Mouse (Mus musculus): ENCODE data around the gene Musk.

The Musk gene

DNA sequence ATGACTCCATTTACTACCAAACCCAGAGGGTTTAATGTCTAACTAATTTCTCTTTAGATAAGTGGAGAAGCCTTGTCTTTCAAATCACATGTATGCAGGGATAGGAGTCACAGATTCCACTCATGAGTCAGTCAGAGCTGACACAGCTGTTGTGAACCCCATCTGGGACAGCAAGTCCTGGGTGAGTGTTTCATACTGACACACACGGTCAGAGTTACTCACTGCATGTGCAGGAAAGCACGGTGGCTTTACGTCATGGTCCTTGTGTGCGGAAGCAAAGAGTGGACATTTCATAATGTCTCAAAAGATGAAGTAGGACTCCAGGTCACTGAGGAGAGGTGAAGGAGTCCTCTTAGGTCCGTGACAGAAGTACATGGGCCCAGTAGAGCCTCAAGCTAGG, 3.0 kb downstream of the Musk start:
- no peaks in the 10 kb centered on the region for H3K27me3 ChIP-seq (ENCODE audit: control insufficient read depth, insufficient read depth, low read length, poor library complexity, severe bottlenecking)
- DNase-seq (ENCODE audit: low read depth, low spot score): no peak

DNA sequence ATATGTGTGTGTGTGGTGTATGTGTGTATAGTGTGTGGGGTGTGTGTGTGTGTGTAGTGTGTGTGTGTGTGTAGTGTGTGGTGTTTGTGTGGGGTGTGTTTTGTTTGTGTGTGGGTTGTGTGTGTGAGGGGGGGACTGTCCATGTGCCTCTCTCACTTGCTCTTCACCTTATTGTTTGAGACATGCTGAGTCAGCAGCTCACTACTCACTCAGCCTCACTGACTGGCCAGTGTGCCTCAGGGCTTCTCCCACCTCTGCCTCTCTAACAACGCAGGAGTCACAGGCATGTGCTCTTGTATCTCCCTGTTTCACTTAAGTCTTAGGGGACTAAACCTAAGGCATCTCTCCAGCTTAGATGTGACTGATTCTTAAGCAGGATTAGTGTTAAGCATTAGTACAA, 6.1 kb downstream of the Musk start:
- no peak for DNase-seq (ENCODE audit: low read depth, low spot score)
- H3K36me3 ChIP-seq (ENCODE audit: control insufficient read depth, insufficient read depth, low read length, poor library complexity, severe bottlenecking): no peaks in the 10 kb centered on the region
- H3K27me3 ChIP-seq (ENCODE audit: control insufficient read depth, insufficient read depth, low read length, poor library complexity, severe bottlenecking): no peaks in the 10 kb centered on the region

More for the DNA sequence above, 3.0 kb downstream of the Musk start:
- no peaks in the 10 kb centered on the region for H3K36me3 ChIP-seq (ENCODE audit: control insufficient read depth, insufficient read depth, low read length, poor library complexity, severe bottlenecking)

DNA sequence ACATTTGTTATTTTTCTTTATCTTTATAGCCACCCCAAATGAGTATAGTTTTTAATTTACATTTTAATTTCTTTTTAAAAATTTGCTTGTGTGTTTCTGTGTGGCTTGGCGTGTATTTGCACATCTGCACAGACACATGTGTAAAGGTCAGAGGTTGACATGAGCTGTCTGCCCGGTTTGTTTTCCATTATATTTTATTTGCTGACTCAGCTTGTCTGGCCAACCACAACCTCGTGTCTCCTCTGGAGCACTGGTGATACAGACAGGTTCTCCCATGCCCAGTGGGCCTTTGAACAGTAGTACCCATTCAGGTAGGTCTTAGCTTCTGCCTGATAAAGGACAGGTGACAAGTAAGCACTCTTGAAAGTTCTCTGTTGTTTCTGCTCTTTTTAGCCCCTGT, 7.3 kb downstream of the Musk start:
- no peaks in the 10 kb centered on the region for H3K27me3 ChIP-seq (ENCODE audit: control insufficient read depth, insufficient read depth, low read length, poor library complexity, severe bottlenecking)
- no peaks in the 10 kb centered on the region for H3K36me3 ChIP-seq (ENCODE audit: control insufficient read depth, insufficient read depth, low read length, poor library complexity, severe bottlenecking)
- DNase-seq (ENCODE audit: low read depth, low spot score): no peak

DNA sequence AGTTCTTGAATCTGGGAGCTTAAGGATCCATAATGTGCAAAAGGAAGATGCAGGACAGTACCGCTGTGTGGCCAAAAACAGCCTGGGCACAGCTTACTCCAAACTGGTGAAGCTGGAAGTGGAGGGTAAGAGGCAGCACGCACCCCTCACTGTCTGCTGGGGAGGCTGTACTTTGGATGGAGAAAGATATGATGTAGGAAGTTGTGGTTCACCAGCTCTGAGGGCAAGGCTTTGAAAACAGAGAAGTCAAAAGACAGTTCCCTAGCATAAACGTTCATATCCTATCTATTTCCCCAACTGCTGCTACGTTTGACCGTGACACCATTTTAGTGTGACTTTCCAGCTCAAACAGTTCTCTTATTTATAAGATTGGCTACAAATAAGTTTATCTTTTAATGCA, 18.1 kb downstream of the Musk start:
- peak; percentile 5 for DNase-seq (ENCODE audit: low read depth, low spot score)
- Histone ChIP-seq H3K36me3 (ENCODE audit: control insufficient read depth, insufficient read depth, low read length, poor library complexity, severe bottlenecking) (no peaks in the 10 kb centered on the region), H3K27me3 (ENCODE audit: control insufficient read depth, insufficient read depth, low read length, poor library complexity, severe bottlenecking) (no peaks in the 10 kb centered on the region)

DNA sequence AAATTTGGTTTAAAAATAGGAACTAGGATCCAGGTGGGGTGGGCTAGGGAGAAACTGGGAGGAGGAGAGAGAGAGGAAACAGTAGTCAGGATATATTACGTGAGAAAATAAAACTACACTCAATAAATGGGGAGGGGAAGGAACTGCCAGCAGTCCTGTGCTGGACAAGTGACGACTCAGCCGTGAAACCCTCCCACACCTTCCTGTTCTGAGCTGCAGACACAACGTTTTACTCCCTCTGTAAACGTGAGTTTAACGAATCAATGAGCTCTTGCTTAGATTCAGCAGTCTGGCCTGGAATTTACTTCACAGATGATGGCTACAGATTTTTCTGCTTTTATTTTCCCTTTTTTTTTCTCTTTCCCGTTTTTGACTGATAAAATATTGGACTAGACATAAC, 18.8 kb downstream of the Musk start:
- no peaks in the 10 kb centered on the region for H3K27me3 ChIP-seq (ENCODE audit: control insufficient read depth, insufficient read depth, low read length, poor library complexity, severe bottlenecking)
- peak; percentile 45 for DNase-seq (ENCODE audit: low read depth, low spot score)

DNA sequence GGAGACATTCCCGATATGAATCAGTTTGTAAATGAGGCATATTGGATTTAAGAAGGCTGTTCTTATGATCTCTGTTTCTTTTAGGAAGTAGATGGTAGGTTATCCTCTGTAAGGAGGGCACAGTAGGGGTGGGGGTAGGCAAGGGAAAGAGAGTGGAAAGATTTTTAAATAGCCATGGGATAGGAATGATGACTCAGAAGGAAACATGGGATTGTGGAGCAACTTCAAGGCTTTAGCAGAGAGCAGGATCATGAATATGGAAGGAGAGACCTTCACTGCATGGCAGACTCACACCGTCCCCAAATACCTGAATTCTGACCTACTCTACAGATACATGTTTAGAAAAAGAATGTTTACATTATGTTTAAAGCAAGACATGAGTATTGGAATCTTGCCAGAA, 21.7 kb downstream of the Musk start:
- no peaks in the 10 kb centered on the region for H3K36me3 ChIP-seq (ENCODE audit: control insufficient read depth, insufficient read depth, low read length, poor library complexity, severe bottlenecking)
- no peak for DNase-seq (ENCODE audit: low read depth, low spot score)

More for the DNA sequence above, 18.8 kb downstream of the Musk start:
- no peaks in the 10 kb centered on the region for H3K36me3 ChIP-seq (ENCODE audit: control insufficient read depth, insufficient read depth, low read length, poor library complexity, severe bottlenecking)

DNA sequence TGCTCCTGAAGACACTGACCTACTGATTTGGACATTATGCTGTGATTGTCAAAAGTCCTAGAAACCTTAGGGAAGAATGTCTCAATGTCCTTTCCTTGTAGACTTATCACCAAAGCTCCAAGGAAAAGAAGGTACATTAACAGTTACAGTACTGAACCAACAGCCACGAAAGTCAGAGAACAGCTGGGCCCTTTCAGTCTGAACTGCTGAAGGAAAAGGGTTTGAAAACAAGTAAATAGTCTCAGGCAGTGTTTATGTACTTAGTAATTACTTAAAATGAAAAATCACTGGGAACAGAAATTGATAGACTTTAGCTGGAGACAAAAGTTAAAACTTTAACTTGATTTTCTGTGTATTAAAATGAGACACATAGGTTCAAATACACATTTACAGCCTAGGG, 27.6 kb downstream of the Musk start:
- Histone ChIP-seq H3K36me3 (ENCODE audit: control insufficient read depth, insufficient read depth, low read length, poor library complexity, severe bottlenecking) (no peaks in the 10 kb centered on the region), H3K27me3 (ENCODE audit: control insufficient read depth, insufficient read depth, low read length, poor library complexity, severe bottlenecking) (no peaks in the 10 kb centered on the region)
- no peak for DNase-seq (ENCODE audit: low read depth, low spot score)

More for the DNA sequence above, 21.7 kb downstream of the Musk start:
- H3K27me3 ChIP-seq (ENCODE audit: control insufficient read depth, insufficient read depth, low read length, poor library complexity, severe bottlenecking): no peaks in the 10 kb centered on the region

DNA sequence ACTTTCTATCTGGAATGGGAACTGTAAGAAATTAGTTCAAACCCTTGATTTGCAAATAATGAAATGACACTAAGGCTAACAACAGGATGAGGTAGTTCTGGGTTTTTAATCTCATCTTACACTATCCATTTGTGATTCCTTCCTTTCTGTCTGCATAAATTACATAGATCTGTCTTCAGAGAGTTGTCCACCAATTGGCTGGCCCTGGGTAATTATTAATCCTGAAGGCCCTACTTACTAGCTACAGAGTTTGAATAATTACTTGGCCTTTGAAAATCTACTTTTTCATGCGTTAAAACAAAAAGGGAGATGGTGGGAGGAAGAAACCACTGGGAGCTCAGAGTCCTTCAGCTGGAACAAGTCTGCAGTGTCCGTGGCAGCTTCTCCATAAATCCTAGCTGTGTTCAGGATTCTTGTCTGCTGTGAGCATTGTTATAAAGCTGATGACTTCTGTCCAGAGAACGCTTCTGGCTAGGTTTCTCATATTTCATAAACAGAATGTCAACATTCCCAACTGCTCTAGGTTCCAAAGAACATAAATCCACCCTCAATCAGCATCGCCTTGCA, 29.3 kb downstream of the Musk start:
- Histone ChIP-seq H3K27me3 (ENCODE audit: control insufficient read depth, insufficient read depth, low read length, poor library complexity, severe bottlenecking) (no peaks in the 10 kb centered on the region), H3K36me3 (ENCODE audit: control insufficient read depth, insufficient read depth, low read length, poor library complexity, severe bottlenecking) (no peaks in the 10 kb centered on the region)
- no peak for DNase-seq (ENCODE audit: low read depth, low spot score)

DNA sequence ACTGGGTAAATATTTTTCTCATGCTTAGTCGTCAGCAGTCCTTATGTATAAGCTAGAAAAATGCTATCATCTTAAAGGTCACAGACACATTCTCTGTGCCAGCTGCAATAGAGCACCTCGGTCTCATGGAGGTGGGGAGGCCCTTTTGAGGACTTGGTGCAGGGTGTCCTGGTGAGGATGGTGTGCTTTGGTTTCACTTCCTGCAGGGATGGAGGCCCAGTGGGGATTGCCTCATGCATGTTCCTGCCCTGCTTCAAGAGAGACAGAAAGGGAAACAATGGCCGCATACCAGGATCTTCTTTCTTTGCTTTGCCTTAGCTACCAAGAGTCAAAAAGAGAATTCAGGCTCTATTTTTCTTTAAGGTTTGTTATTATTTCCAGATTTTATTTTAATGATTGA, 31.8 kb downstream of the Musk start:
- H3K27me3 ChIP-seq (ENCODE audit: control insufficient read depth, insufficient read depth, low read length, poor library complexity, severe bottlenecking): no peaks in the 10 kb centered on the region
- H3K36me3 ChIP-seq (ENCODE audit: control insufficient read depth, insufficient read depth, low read length, poor library complexity, severe bottlenecking): no peaks in the 10 kb centered on the region
- DNase-seq (ENCODE audit: low read depth, low spot score): no peak

DNA sequence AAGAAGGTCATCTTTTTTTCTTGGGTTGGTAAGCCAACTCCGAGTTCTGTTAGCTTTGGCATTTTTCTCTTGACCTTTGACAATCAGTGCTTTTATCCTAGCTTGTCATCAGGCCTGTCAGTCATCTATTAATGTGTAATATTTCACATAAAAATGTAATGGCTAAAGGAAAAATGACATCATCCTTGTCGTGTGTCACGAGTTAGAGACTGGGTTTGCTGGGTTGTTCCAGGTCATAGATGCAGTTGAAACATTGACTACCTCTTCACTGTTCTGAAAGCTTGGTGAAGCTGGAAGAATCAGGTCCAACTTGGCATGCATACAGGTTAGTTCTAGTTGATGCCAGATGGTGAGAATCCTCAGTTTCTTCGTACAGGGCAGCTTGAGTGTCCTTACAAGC, 34.5 kb downstream of the Musk start:
- Histone ChIP-seq H3K27me3 (ENCODE audit: control insufficient read depth, insufficient read depth, low read length, poor library complexity, severe bottlenecking) (no peaks in the 10 kb centered on the region), H3K36me3 (ENCODE audit: control insufficient read depth, insufficient read depth, low read length, poor library complexity, severe bottlenecking) (no peaks in the 10 kb centered on the region)
- no peak for DNase-seq (ENCODE audit: low read depth, low spot score)

DNA sequence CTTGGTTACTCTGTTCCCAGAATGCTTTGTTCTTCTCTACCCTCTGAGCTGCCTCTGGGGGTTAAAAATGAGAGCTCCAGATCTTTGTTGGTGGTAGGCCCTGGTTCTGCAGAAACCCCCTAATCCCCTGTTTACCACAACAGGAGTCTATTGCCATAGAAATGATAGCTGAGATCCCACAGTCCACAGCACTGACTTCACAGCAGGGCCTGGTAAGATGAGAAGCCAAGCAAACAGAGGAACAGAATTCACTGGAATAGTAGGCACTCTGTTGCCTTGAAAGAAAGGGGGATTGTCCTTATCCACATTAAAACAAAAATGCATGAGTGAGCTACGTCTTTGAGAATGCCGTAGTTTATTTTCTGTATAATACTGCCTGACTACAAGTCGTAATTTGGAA, 41.0 kb downstream of the Musk start:
- Histone ChIP-seq H3K36me3 (ENCODE audit: control insufficient read depth, insufficient read depth, low read length, poor library complexity, severe bottlenecking) (no peaks in the 10 kb centered on the region), H3K27me3 (ENCODE audit: control insufficient read depth, insufficient read depth, low read length, poor library complexity, severe bottlenecking) (no peaks in the 10 kb centered on the region)
- no peak for DNase-seq (ENCODE audit: low read depth, low spot score)

DNA sequence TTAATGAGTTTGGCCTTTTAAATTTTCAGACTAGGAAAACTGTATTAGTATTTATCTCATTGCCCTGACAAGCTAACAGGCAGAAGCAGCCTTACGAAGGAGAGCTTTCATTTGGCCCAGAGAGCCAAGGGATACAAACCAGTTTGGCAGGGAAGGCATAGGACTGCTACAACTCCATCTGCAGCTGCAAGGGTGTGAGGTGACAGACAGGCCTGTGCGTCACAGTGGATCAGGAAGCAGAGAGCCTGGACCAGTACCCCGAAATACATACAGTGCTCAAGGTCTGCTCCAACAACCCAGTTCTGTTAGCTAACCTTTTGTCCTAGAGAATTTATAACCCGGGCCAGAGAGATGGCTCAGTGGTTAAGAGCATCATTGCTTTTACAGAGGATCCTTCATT, 42.5 kb downstream of the Musk start:
- no peak for DNase-seq (ENCODE audit: low read depth, low spot score)
- H3K36me3 ChIP-seq (ENCODE audit: control insufficient read depth, insufficient read depth, low read length, poor library complexity, severe bottlenecking): no peaks in the 10 kb centered on the region

DNA sequence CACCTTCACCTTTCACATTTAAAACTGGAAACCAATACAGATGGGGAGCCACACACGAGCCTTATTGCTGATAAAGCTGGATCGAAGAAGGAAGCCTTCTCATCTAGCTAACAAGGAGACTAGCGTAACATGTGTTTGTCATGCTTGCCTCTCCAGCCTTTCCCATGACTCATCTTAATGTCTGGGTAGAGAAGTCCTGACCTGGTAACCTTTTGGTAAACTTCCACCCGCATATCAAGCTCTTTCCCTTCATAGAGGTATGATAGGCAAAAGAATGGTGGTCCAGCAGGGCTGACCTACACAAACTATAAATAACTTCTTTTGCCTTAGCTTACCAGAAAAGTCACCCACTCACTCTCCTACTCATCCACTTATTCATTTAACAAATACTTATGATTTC, 44.3 kb downstream of the Musk start:
- no peaks in the 10 kb centered on the region for H3K36me3 ChIP-seq (ENCODE audit: control insufficient read depth, insufficient read depth, low read length, poor library complexity, severe bottlenecking)
- no peaks in the 10 kb centered on the region for H3K27me3 ChIP-seq (ENCODE audit: control insufficient read depth, insufficient read depth, low read length, poor library complexity, severe bottlenecking)
- DNase-seq (ENCODE audit: low read depth, low spot score): no peak

More for the DNA sequence above, 42.5 kb downstream of the Musk start:
- no peaks in the 10 kb centered on the region for H3K27me3 ChIP-seq (ENCODE audit: control insufficient read depth, insufficient read depth, low read length, poor library complexity, severe bottlenecking)

DNA sequence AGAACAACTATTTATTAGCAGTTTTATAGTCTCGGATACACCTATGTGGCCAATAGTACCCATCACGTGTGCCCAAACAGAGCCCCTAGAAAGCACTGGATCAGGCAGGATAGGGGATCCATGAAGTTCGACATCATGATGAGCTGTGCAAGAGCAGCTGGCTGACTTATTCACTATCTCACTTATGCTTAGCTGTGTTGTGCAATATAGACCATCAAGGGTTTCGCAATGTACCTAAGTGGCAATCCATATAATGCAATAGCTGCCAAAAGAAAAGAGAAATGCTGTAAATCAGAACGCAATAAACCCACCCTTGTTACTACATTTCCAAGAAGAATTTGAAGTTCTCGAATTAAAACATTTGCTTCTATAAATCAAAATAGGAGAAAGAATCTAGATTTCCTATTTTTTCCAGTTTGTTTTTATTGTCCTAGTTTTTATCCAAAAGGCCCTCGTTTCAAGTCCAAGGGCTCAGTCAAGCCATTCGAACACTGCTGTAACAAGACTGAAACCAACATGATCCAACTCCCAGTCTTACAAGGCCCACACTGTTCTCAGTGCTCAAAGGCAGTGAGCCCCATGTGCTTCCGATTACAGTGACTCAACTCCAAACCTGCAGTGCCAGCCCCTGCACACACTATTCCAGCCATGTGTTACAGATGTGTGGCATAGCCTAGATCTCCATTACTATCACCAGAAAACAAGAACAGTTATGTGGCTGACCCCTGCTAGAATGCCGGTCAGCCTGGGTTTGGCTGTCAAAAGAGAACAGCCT, 45.3 kb downstream of the Musk start:
- H3K27me3 ChIP-seq (ENCODE audit: control insufficient read depth, insufficient read depth, low read length, poor library complexity, severe bottlenecking): no peaks in the 10 kb centered on the region
- DNase-seq (ENCODE audit: low read depth, low spot score): no peak
- H3K36me3 ChIP-seq (ENCODE audit: control insufficient read depth, insufficient read depth, low read length, poor library complexity, severe bottlenecking): no peaks in the 10 kb centered on the region

DNA sequence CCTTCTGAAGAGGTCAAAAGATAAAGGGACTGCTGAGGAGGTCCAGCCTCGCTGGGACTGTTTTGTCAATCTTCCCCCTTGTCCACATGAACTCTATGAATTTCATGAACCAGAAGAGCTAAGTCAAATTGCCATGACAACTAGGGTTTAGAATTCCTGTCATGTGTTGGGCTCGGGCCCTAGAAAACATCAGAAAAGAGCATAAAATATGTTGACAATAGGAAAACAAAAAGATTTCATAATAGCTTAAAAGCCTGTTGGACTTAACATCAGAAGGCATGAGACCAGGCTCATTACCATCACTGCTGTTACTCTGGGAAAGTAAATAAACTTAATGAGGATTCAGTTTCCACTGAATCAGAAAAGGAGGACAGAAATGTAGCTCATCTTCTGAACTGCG, 46.6 kb downstream of the Musk start:
- no peak for DNase-seq (ENCODE audit: low read depth, low spot score)
- no peaks in the 10 kb centered on the region for H3K27me3 ChIP-seq (ENCODE audit: control insufficient read depth, insufficient read depth, low read length, poor library complexity, severe bottlenecking)

DNA sequence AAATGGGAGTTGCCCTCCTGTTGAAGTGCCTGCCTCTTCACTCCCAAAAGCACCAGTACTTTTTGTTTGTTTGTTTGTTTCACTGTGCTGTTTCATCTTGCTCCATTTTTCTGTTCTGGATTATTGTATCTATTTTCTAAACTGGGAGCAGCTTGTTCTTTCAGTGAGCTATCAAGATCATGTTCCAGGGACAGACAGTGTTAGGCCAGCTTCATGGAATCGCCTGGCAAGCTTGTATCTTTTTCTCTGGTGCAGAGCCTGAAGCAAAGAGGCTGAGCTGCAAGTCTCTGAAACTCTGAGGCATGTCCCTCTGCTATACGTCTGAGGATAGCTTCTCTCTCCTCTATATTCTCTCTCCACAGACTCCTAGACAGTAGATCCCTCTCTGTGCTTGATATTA, 50.5 kb downstream of the Musk start:
- Histone ChIP-seq H3K27me3 (ENCODE audit: control insufficient read depth, insufficient read depth, low read length, poor library complexity, severe bottlenecking) (no peaks in the 10 kb centered on the region), H3K36me3 (ENCODE audit: control insufficient read depth, insufficient read depth, low read length, poor library complexity, severe bottlenecking) (no peaks in the 10 kb centered on the region)
- no peak for DNase-seq (ENCODE audit: low read depth, low spot score)

More for the DNA sequence above, 46.6 kb downstream of the Musk start:
- no peaks in the 10 kb centered on the region for H3K36me3 ChIP-seq (ENCODE audit: control insufficient read depth, insufficient read depth, low read length, poor library complexity, severe bottlenecking)

All from splenic B cell, adult 2 months (primary cell).